Mouse (Mus musculus): ENCODE data around the gene Tomm40l. TPM values are rescaled to one million over a fixed set of nuclear protein-coding genes. Genes with fewer than 3 reads are reported as not detected.
A peak's percentile ranks its signal among the peaks of the same experiment; 100 is the strongest.

The Tomm40l gene
- polyA plus RNA-seq (2012; ENCODE audit: insufficient read depth, insufficient read length, low replicate concordance, missing spikeins), result not detected in 2 replicates

DNA sequence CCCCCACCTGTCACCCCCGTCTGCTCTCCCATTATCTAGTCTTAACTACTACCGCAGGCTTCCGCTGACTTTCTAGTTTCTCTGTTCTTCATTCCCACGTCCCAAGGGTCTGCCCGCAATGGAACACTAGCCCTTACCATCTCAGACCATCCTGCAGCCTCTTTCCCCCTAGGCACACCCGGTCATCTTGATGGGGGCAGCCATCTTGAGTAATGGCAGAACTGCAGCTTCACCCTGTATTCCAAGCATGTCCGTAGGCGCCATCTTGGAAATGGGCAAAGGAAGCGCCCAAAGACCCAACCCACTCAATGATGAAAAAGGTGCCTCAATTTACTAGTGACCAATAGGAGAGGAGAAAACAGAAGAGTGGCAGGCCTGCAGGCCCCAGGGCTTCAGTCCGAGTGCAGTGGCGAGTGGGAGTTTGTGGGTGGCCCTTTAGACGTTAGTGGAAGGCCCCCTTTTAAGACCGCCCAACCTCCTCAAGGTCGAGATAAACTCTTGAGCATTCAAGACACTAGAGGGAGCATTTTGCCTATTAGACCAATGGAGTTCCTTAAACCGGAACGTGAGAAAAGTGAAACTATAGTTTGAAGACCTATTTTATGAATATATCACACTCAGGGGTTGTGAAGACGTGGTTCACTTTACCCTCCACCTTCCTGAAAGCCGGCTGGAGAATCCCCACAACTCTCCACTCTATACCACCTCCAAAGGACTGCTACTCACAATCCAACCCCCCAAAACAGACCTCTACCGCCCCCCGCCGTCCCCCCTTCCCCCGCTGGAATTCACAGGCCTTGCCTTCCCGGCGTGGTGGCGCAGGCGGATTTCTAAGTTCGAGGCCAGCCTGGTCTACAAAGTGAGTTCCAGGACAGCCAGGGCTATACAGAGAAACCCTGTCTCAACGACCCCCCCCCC lies at the start of gene Tomm40l:
Gene Tomm40l, minus strand, starts transcription at position 277 of the 918 bp plus-strand sequence.
- no peak for TF ChIP-seq POLR2A (IDR thresholded peaks at IDR 0.05; ENCODE audit: insufficient read depth, low read depth, low read length)
- no peak; the same call in 1 of the 2 replicates for TF ChIP-seq CTCF (IDR thresholded peaks at IDR 0.05; ENCODE audit: insufficient read depth, low read depth, low read length)
- WGBS, result under 1% methylated on average over 28 of the region's 28 CpGs
- H3K4me3 ChIP-seq (ENCODE audit: insufficient read depth, low read depth, low read length), result peak within 1 kb of the TSS; percentile 59
- H3K4me1 ChIP-seq (ENCODE audit: control insufficient read depth, insufficient read depth, low read length), result peaks cover 14% of the 10 kb centered on the region
- H3K27ac ChIP-seq (ENCODE audit: insufficient read depth, low read depth, low read length), result peak within 1 kb of the TSS; percentile 68; the same call in 1 of the 2 replicates

DNA sequence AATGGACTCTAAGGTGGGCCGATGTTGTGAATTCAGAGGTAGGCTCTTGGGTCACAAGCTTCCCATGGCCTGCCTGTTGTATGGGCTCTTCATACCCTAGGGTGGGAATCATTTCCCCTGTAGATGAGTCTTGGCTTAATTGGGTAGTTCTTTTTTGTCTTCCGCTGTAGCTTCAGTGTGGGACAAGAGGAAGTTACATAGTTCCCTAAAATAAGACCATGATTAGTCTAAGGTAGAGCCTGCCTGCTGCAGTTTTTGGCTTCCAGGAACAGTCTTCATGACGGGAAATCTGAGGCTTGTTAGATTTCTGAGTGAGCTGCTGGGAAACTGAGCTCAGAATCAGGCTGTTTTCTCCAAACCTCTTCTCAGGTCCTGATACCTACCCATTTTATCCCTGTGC lies 49.8 kb upstream of the Tomm40l start:
- Histone ChIP-seq H3K4me3 (ENCODE audit: insufficient read depth, low read depth, low read length) (no peak overlapping the region), H3K4me1 (ENCODE audit: control insufficient read depth, insufficient read depth, low read length) (peaks cover 8% of the 10 kb centered on the region), H3K27ac (ENCODE audit: insufficient read depth, low read depth, low read length) (no peak overlapping the region)
- 83% methylated on average over 3 of the region's 3 CpGs for WGBS
- TF ChIP-seq POLR2A (IDR thresholded peaks at IDR 0.05; ENCODE audit: insufficient read depth, low read depth, low read length) (no peak), CTCF (IDR thresholded peaks at IDR 0.05; ENCODE audit: insufficient read depth, low read depth, low read length) (no peak)

DNA sequence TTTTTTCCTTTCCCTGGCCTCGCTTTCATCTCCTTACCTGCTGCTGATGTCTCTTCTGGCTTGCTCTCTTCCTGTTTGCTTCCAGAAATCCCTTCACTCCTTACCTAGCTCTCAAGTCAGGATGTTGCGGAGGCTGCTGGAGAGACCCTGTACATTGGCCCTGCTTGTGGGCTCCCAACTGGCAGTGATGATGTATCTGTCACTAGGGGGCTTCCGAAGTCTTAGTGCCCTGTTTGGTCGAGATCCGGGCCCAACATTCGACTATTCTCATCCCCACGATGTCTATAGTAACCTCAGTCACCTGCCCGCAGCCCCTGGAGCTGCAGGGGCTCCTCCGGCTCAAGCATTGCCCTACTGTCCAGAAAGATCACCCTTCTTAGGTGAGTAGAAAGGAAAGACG lies 49.3 kb upstream of the Tomm40l start:
- Histone ChIP-seq H3K4me1 (ENCODE audit: control insufficient read depth, insufficient read depth, low read length) (peaks cover 8% of the 10 kb centered on the region), H3K27ac (ENCODE audit: insufficient read depth, low read depth, low read length) (no peak overlapping the region), H3K4me3 (ENCODE audit: insufficient read depth, low read depth, low read length) (no peak overlapping the region)
- TF ChIP-seq CTCF (IDR thresholded peaks at IDR 0.05; ENCODE audit: insufficient read depth, low read depth, low read length), result no peak
- TF ChIP-seq POLR2A (IDR thresholded peaks at IDR 0.05; ENCODE audit: insufficient read depth, low read depth, low read length), result no peak
- WGBS, result 63% methylated on average over 10 of the region's 10 CpGs

DNA sequence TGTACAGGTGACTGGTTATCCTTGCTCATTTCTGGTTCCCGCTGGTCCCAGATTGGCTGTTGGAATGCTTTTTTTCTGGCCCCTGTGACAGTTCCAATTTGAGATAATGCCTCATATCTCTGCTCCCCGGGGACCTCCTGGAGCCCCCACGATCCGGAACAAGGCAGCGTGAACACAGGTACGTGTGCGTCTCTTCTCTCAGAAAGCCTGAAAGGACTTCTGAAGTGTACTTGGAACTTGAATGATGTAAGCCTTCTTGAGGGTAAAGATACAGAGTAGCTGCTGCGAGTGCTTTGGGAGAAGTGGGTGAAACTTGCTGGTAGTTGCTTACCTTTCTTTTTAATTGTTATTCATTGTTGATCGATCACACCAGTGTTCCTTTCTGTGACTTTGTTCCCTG lies 48.9 kb upstream of the Tomm40l start:
- WGBS, result 53% methylated on average over 9 of the region's 9 CpGs
- no peak for TF ChIP-seq POLR2A (IDR thresholded peaks at IDR 0.05; ENCODE audit: insufficient read depth, low read depth, low read length)
- no peak for TF ChIP-seq CTCF (IDR thresholded peaks at IDR 0.05; ENCODE audit: insufficient read depth, low read depth, low read length)
- Histone ChIP-seq H3K4me3 (ENCODE audit: insufficient read depth, low read depth, low read length) (no peak overlapping the region; the same call in 1 of the 2 replicates), H3K27ac (ENCODE audit: insufficient read depth, low read depth, low read length) (no peak overlapping the region), H3K4me1 (ENCODE audit: control insufficient read depth, insufficient read depth, low read length) (peaks cover 8% of the 10 kb centered on the region)

DNA sequence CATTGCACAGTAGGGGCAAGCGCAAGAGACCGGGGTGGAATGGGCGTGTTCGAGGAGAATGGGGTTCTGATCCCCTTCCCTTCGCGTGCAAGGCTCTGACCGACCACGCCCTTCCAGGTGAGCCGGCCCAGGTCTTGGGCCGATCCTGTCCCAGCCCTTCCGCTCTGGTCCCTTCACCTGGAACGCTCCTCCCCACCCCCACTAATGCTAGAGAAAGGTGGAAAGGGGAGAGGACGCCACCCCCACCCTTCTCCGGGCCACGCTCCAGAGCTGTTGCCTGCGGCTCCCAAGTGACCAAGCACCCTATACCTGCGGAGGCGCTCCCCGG lies 48.2 kb upstream of the Tomm40l start:
- TF ChIP-seq POLR2A (IDR thresholded peaks at IDR 0.05; ENCODE audit: insufficient read depth, low read depth, low read length) (no peak), CTCF (IDR thresholded peaks at IDR 0.05; ENCODE audit: insufficient read depth, low read depth, low read length) (no peak)
- Histone ChIP-seq H3K4me3 (ENCODE audit: insufficient read depth, low read depth, low read length) (peak overlapping the region; percentile 60), H3K4me1 (ENCODE audit: control insufficient read depth, insufficient read depth, low read length) (peaks cover 8% of the 10 kb centered on the region), H3K27ac (ENCODE audit: insufficient read depth, low read depth, low read length) (peak overlapping the region; percentile 5; the same call in 1 of the 2 replicates)
- 0% methylated on average over 19 of the region's 19 CpGs for WGBS

DNA sequence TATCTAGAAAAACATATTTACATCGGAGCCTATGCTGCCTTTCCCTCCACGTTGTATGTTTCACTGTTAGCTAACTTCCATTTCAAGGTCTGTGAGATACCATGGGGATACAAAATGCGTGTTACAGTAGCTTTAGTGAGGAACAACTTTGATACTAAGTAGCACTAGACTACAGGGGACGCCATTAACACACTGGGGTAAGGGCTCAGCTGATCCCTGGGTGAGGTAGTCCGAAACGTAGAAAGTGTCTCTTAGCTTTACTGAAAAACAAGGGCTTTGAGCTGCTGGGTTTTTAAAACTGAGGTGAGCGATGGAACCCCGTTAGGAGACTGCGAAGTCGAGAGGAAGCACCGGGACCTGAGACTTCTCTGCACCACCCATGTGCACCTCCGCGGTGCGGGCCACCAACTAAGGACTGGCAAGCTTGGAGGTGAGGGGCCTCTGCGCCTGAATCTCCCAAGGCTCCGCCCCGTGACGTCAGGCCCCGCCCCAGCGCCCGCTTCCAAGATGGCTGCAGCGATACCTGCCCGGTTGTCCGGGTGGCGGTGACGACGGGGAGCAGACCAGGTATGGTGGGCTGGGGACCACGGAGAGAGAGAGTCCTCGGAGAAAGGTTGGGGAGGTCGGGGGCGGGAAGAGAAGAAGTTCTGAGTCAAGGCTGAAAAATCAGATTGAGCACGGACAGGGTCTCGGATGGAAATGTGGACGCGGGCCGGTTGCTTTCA lies 47.7 kb upstream of the Tomm40l start, which contains the start of gene B4galt3:
Gene B4galt3, plus strand, starts transcription at position 481 of the 725 bp plus-strand sequence.
- H3K27ac ChIP-seq (ENCODE audit: insufficient read depth, low read depth, low read length), result peak within 1 kb of the TSS; percentile 65
- WGBS, result 2% methylated on average over 36 of the region's 36 CpGs
- H3K4me1 ChIP-seq (ENCODE audit: control insufficient read depth, insufficient read depth, low read length), result peaks cover 8% of the 10 kb centered on the region
- peak within 1 kb of the TSS; percentile 60 for H3K4me3 ChIP-seq (ENCODE audit: insufficient read depth, low read depth, low read length)
- peak; percentile 98 for TF ChIP-seq POLR2A (IDR thresholded peaks at IDR 0.05; ENCODE audit: insufficient read depth, low read depth, low read length)
- TF ChIP-seq CTCF (IDR thresholded peaks at IDR 0.05; ENCODE audit: insufficient read depth, low read depth, low read length), result no peak

DNA sequence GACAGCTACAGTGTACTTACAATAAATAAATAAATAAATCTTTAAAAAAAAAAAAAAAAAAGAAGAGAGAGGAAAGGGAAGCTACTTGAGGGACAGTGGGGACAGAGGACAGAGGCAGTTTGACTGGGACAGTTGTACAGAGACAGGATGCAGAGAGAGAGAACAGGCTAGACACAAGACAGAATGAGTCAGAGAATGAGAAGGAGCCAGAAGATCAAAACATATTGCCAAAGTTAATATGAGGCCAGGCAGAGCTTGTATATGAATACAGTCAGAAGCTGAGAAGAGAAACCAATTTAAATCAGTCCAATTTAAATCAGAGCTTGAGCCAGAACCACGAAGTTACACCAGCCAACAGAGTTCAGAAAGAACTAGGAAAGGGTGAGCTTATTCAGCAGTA lies 46.0 kb upstream of the Tomm40l start:
- Histone ChIP-seq H3K27ac (ENCODE audit: insufficient read depth, low read depth, low read length) (no peak overlapping the region), H3K4me3 (ENCODE audit: insufficient read depth, low read depth, low read length) (no peak overlapping the region), H3K4me1 (ENCODE audit: control insufficient read depth, insufficient read depth, low read length) (peaks cover 8% of the 10 kb centered on the region)
- TF ChIP-seq POLR2A (IDR thresholded peaks at IDR 0.05; ENCODE audit: insufficient read depth, low read depth, low read length), result no peak
- TF ChIP-seq CTCF (IDR thresholded peaks at IDR 0.05; ENCODE audit: insufficient read depth, low read depth, low read length), result no peak
- 53% methylated on average over 1 of the region's 1 CpGs for WGBS

DNA sequence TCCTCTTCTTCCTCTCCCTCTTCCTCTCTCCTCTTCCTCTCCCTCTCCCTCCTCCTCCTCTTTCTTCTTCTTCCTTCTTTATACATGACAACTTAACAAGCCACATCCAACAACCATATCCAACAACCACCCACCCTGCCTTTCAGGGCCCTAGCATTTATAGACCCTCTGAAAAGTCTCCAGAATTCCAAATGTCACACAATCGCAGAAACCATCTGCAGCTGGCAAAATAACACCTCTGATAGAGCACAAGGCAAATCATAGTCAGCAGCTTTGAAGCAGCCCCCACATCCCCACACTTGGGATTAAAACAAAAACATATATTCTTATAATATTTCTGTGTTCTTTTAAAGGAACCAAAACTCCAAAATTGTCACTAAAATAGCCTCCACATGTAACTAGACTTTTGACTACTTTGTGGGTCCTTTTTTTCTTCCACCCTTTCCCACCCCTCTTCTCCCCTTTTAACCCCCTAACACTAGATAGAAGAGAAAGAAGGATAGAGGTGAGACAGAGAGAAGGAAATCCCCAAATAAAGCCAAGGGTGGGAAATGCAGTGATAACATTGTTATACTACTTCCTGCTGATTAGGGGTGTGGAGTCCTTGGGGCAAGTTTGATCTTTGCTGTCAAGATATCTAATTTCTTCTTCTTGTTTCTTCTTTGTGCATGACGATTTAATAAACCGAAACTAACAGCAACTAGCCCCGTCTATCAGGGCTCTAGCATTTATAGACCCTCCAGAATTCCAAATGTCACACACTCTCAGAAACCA lies 43.8 kb upstream of the Tomm40l start:
- 68% methylated on average over 4 of the region's 4 CpGs for WGBS
- no peak overlapping the region for H3K4me3 ChIP-seq (ENCODE audit: insufficient read depth, low read depth, low read length)
- TF ChIP-seq POLR2A (IDR thresholded peaks at IDR 0.05; ENCODE audit: insufficient read depth, low read depth, low read length), result no peak
- no peak for TF ChIP-seq CTCF (IDR thresholded peaks at IDR 0.05; ENCODE audit: insufficient read depth, low read depth, low read length)
- H3K4me1 ChIP-seq (ENCODE audit: control insufficient read depth, insufficient read depth, low read length), result peaks cover 8% of the 10 kb centered on the region
- H3K27ac ChIP-seq (ENCODE audit: insufficient read depth, low read depth, low read length), result no peak overlapping the region
